Mouse (Mus musculus) kidney, postnatal 14 days (tissue): ENCODE results near the gene Sipa1l2.
"Not testable (repeated sequence)": the region's sequence is repeated elsewhere in the genome, so short reads cannot be mapped to it uniquely, and the experiment has no call there.

Source experiments
- DNase-seq: peaks from one replicate; pipeline ENCODE4 v3.0.0; 2022; ENCODE audit warnings: mixed read lengths

Gene Sipa1l2

GRCm38 (mm10) chr8:125533709-125534108 is 35.9 kb downstream of the Sipa1l2 start:
- DNase-seq, result no peak

- peak; percentile 87 for DNase-seq
Observed at GRCm38 (mm10) chr8:125532953-125533352, 36.7 kb downstream of the Sipa1l2 start.

GRCm38 (mm10) chr8:125532177-125532576 is 37.4 kb downstream of the Sipa1l2 start:
- DNase-seq, result no peak

GRCm38 (mm10) chr8:125531640-125532039 is 38.0 kb downstream of the Sipa1l2 start:
- no peak for DNase-seq

- no peak for DNase-seq
Observed at GRCm38 (mm10) chr8:125531088-125531438, 38.5 kb downstream of the Sipa1l2 start.

GRCm38 (mm10) chr8:125530187-125531087 is 39.2 kb downstream of the Sipa1l2 start:
- DNase-seq, result no peak

GRCm38 (mm10) chr8:125529019-125529418 is 40.6 kb downstream of the Sipa1l2 start:
- DNase-seq, result no peak

- no peak for DNase-seq
Observed at GRCm38 (mm10) chr8:125527941-125528340, 41.7 kb downstream of the Sipa1l2 start.

- no peak for DNase-seq
Observed at GRCm38 (mm10) chr8:125526999-125527398, 42.6 kb downstream of the Sipa1l2 start.

GRCm38 (mm10) chr8:125526582-125526981 is 43.0 kb downstream of the Sipa1l2 start:
- DNase-seq, result no peak

- DNase-seq, result no peak
Observed at GRCm38 (mm10) chr8:125524479-125524878, 45.1 kb downstream of the Sipa1l2 start.

- peak; percentile 44 for DNase-seq
Observed at GRCm38 (mm10) chr8:125523213-125523612, 46.4 kb downstream of the Sipa1l2 start.

GRCm38 (mm10) chr8:125522151-125522550 is 47.5 kb downstream of the Sipa1l2 start:
- DNase-seq, result no peak

- DNase-seq, result no peak
Observed at GRCm38 (mm10) chr8:125521087-125521486, 48.5 kb downstream of the Sipa1l2 start.

- not testable (repeated sequence) for DNase-seq
Observed at GRCm38 (mm10) chr8:125520308-125520707, 49.3 kb downstream of the Sipa1l2 start.

GRCm38 (mm10) chr8:125518951-125519350 is 50.7 kb downstream of the Sipa1l2 start:
- no peak for DNase-seq

- DNase-seq, result peak; percentile 70
Observed at GRCm38 (mm10) chr8:125518301-125518700, 51.3 kb downstream of the Sipa1l2 start.

- DNase-seq, result no peak
Observed at GRCm38 (mm10) chr8:125517397-125517796, 52.2 kb downstream of the Sipa1l2 start.

GRCm38 (mm10) chr8:125516115-125516905 is 53.3 kb downstream of the Sipa1l2 start:
- no peak for DNase-seq

GRCm38 (mm10) chr8:125515665-125516064 is 53.9 kb downstream of the Sipa1l2 start:
- no peak for DNase-seq

GRCm38 (mm10) chr8:125513935-125514334 is 55.7 kb downstream of the Sipa1l2 start:
- DNase-seq, result no peak

- DNase-seq, result no peak
Observed at GRCm38 (mm10) chr8:125513242-125513866, 56.3 kb downstream of the Sipa1l2 start.

- no peak for DNase-seq
Observed at GRCm38 (mm10) chr8:125512561-125512960, 57.0 kb downstream of the Sipa1l2 start.
